Mouse (Mus musculus) megakaryocyte, embryonic 14.5 days (primary cell): ENCODE measurements around the gene Cdc42se1.

Experiments used
- FLI1 ChIP-seq: IDR thresholded peaks from 2 replicates; pipeline ENCODE4 v1.6.1; 2012; ENCODE audit warnings: low read length, inconsistent platforms, mixed read lengths
- GATA1 ChIP-seq: IDR thresholded peaks from 3 replicates; pipeline ENCODE4 v1.6.1; 2012; ENCODE audit warnings: mixed read lengths, low read length, inconsistent platforms, borderline replicate concordance

DNA sequence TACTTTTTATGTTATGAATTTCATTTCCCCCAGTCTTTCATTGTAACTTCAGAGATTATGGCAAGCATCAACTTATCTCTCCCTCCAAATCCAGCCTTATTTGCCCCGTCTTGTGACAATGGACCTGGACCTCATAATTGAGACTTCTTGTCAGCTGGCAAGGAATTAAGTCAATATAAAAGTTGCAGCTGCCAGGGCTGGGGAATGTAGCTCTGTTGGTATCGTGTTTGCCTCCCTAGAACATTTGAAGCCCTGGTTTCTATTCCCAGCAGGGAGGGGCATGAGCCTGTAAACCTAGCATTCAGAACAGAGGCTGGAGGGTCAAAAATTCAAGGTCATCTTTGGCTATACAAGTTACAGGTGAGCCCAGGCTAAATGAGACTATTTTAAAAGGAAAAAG is 32.8 kb upstream of the Cdc42se1 start:
- no peak for TF ChIP-seq GATA1
- no peak for TF ChIP-seq FLI1
